Mouse (Mus musculus) 3134 (cell line): ENCODE data around the gene Itpkc.

ENCODE experiments used
- DNase-seq: peaks from one replicate; pipeline ENCODE4 v3.0.0-alpha.2; 2011; ENCODE audit warnings: low spot score; ENCODE audit not compliant: insufficient read length; ENCODE audit errors: extremely low read depth

The Itpkc gene

DNA sequence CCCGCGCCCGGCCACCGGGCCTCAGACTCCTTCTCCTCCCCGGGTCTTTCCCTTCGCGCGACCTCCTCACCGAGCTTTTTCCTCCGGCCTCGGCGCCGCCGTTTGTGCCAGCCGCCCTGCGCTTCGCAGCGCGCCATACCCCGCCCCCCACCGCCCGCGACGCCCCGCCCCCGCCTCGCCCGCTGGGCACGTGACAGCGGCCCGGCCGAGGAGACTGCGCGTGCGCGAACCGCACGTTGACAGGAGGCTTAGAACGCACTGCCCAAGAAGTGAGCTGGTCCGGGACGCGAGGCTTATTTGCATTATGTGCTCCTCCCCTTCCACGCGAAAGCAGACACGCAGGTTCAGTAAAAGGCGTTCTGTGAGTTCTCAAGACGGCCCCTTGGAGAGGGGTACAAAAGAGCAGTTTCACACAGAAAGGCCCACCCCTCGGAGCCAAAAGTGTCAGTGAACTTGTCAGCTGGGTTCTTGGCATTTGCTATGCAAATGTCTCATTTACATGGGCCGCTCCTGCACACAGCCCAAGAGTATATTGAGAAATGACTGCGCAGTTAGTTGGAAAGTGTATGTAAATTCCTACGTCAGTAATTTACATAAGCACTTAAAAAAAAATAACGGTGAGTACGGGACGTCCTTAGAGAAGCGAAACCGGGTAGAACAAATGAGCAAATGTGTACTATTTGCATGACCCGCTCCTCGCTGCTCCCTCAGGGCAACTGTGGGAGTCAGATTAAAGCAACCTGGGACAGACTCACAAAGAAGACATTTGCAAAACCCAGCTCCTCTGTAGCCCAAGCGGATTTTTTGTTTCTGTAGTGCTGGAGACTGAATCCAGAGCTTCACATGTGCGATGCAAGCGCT, 61.6 kb downstream of the Itpkc start, which contains the start of gene Egln2:
Gene Egln2, minus strand, starts transcription at position 189 of the 861 bp plus-strand sequence.
- DNase-seq = peak; percentile 82

DNA sequence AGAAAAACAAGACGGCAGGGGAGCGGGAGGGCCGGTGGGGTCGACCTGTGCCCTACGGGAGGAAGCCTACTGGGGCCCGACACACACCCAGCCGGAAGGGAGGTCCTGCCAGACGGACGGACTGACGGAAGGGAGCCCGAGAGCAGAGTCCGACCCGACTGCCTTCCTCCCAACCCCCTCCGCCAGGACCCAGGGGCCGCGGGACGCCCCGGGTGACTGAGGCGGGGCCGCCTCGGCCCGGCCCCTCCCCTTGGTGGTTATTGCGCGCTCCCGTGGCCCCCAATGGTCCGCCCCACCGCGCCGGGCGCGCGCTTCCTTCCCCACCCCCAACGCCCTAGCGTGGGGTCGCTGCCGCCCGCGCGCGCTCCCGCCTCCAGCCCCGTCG, 62.2 kb downstream of the Itpkc start:
- DNase-seq = peak; percentile 83

DNA sequence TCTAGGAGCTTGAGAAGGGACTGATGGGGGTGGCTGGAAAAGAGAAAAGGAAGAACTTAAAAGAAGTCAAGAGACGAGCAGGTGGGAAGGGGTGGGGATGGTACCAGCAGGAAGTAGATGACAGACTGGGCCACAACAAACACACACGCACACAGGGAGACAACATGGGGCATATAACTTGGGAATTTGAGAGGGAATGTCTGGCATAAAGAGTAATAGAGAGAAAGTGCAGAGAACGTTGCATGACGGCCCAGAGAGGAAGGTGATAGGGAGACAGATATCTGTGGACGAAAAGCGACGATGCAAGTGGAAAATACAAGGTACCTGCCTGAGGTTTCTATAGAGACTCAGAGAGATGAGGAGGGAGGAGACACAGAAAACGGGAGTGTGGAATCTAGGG, 62.8 kb downstream of the Itpkc start:
- no peak for DNase-seq

DNA sequence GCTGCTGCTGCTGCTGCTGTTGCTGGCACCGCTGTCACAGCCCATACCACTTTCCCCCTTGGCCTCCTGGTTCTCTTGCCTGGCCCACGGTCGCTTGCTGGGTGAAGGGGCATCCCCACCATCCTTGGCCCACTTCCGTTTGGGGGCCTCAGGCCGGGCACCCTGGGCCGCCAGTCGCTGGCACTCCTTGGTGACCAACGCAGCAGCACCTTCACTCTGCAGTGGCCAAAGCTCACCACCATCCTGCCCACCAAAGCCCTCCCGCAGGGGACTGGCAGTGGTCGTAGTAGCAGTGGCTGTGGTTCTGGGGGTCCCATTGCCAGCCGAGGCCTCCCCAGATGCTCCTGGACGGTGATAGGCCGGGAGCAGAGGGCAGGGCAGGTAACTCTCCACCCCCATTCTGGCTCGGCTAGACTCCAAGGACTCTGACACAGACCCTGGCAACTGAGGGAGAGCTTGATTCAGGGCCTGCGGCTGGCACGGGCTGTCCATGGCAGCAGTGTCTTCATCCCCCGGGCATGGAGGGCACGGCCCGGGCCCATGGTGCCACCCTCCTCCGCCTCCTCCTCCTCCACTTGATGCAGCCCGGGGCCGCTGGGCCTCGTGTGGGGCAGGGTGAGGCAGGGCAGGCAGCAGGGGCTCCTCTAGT, 63.3 kb downstream of the Itpkc start:
- no peak for DNase-seq

DNA sequence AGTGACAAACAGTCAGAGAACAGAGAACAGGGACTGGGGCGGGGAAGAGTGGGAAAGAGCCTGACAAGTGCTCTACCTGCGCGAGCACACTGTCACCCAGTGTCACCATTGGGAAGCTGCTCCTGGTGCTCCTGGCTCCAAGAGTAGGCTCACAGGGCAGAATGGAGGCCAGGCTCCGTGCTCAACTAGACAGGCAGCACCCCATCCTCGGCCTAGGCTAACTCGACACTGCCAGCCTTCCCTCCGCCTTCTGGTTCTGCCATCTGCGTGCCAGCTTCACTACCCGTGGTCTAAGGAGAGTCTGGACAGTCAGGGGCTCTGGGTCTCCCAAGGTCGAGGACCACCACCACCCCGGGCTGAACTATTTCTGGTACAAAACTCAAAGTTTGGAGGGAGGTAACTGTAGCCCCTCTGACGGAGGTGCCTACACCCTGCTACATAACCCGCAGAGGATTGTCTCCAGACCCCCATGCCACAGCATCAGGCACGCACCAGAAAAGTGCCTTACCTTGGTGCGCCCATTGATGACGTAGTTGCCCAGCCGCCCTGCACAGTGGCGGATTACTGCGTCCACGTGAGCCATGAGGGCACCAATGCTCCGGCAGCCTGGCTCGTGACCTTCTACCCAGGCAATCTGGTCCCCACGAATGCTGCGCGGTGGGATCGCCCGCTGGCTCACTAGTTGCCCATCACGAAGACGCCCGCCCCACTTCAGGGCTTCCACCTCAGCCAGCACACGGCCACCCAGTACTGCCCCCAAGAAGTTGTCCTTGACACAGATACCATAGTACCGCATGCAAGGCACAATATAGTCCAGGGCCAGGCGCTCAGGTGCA, 64.1 kb downstream of the Itpkc start:
- DNase-seq = no peak

DNA sequence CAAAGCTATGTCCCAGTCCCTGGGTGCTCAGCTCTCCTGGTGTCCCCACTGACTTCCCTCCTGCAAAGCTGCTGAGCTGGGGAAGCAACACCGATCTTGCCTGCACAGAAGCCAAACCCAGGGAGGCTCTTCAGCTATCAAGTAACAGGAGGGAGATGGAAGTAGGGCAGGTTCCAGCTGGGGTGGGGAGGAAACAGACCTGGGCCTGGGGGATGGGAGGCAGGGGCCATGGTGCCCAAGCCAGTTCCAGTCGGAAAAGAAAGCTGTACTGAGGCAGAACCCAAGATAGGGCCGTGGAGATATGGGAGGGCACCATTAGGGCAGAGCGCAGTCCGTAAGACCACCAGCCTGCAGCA, 65.0 kb downstream of the Itpkc start:
- no peak for DNase-seq

DNA sequence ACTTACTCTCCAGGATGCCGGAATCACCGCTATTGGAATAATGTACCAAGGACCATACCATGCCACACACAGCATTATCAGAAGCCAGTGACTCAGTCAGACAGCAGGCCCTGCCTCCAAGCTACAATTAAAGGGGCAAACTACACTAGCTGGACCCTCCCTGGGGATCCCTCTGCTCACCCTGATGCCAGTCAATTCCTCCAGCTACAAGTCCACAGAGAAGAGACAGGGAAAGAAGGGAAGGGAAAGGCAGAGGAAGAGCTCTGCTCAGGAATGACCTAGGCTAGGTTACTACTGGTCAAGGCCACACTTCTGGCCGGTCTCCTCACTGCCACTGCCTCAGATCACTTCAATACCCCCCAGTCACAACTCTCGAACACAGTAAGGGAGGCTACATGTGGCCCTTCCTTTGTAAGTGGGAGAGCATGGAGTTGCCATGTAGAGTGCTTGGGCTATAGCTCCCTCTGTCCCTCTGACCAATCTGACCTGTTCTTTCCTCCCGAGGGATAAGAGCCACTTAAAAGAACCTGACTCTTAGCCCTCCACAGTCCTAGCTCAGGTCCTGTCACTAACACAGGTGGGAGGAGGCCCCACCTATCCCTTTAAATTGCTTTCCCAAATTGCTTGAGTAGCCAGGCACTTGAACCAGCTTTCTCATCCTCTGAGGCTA, 65.5 kb downstream of the Itpkc start:
- DNase-seq = no peak

DNA sequence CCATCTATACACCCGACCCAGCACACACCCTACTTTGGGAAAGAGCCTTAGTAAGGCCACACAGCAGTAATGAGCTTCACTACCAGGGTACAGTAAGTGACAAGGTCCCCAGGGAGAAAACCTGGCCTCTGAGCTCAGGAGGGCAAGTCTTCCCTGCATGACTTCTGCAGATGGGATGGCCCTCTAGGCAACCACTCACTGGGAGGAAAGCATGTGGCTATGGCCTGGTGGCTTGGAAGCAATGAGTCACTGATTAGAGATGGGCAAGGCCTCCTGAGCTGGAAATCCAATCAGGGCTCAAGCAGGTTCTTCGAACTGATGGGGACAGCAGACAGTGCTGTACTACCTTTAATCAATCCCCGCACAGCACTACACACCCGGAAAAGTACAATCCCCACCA, 66.7 kb downstream of the Itpkc start:
- DNase-seq = peak; percentile 44

DNA sequence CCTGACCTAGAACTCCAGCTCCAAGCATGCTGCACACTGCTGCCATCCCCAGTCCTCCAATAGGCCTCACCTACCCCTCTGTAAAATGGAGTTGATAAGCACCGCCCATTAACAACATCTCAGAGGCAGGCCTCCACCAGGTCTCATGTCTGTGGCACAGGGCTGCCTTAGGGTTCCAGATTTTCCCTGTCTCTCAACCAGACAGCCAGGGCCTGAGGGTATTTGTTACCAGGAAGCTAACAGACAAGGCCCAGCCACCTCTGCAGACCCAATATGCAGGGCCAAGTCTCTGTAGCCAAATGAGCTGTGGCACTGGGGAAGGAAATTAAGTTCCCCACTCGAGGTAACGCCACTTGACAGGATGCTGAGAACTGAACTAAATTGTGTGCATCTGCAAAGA, 67.5 kb downstream of the Itpkc start:
- no peak for DNase-seq

DNA sequence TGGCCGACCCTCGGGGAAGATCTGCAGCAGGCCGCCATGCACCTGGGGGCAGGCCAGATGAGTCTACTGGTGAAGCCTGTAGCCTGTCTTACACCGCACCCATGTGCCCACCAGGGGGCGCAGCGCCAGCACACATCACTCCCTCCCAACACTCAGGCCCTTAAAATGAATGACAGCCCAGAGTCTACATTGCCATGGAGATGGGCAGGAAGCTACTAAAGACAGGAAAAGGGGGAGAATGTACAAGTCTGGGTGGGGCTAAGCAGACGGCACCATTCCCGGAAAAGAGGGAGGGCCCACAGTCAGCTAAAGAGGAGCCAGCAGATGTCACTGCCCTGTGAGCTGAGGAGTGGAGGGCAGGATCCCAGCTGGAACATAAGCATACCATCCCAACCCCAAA, 68.6 kb downstream of the Itpkc start:
- peak; percentile 81 for DNase-seq

DNA sequence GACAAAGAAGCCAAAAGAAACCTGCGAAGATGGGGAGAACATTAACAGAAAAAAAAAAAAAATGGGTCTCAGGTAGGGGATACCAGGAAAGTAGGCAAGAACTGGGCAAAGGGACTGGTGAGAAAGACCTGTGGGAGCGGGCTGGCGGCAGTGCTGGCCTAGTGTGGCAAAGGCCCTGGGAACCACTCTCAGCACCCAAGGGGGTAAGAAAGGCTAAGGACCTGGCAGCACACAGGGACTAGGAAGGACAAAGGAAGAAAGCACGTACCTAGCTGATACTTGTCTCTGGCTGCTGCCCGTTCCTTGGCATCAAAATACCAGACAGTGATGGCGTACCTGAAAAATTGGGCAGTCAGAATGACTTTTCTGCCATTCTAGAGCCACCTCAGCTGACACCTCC, 69.2 kb downstream of the Itpkc start:
- no peak for DNase-seq

DNA sequence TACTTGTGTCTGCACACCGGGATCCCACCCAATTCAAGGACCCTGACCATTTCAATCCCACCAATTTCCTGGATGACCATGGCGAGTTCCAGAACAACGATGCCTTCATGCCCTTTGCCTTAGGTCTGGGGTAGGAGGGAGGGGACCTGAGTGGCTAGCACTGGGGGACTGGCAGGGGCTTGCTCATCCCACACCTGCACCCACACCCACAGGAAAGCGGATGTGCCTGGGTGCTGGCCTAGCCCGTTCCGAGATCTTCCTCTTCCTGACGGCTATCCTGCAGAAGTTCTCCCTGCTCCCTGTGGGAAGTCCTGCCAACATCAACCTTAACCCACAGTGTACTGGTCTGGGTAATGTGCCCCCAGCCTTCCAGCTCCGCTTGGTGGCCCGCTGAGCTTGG, 70.3 kb downstream of the Itpkc start:
- no peak for DNase-seq
